Mouse (Mus musculus) liver, postnatal 0 days (tissue): ENCODE measurements at regions not wholly inside any gene's neighbourhood (a gene's known extent, or its start where the extent isn't known, plus 50 kb on each side); places are given as distances from the start of the nearest gene placed in this dataset.

Experiments
- CTCF ChIP-seq: sonication (generic); IDR thresholded peaks from 2 replicates; pipeline ENCODE4 v1.5.1; 2016; ENCODE audit warnings: antibody characterized with exemption, low read depth
- EP300 ChIP-seq: IDR thresholded peaks from 2 replicates; pipeline ENCODE4 v1.6.1; 2016; ENCODE audit warnings: antibody characterized with exemption, low read depth, mild to moderate bottlenecking

DNA sequence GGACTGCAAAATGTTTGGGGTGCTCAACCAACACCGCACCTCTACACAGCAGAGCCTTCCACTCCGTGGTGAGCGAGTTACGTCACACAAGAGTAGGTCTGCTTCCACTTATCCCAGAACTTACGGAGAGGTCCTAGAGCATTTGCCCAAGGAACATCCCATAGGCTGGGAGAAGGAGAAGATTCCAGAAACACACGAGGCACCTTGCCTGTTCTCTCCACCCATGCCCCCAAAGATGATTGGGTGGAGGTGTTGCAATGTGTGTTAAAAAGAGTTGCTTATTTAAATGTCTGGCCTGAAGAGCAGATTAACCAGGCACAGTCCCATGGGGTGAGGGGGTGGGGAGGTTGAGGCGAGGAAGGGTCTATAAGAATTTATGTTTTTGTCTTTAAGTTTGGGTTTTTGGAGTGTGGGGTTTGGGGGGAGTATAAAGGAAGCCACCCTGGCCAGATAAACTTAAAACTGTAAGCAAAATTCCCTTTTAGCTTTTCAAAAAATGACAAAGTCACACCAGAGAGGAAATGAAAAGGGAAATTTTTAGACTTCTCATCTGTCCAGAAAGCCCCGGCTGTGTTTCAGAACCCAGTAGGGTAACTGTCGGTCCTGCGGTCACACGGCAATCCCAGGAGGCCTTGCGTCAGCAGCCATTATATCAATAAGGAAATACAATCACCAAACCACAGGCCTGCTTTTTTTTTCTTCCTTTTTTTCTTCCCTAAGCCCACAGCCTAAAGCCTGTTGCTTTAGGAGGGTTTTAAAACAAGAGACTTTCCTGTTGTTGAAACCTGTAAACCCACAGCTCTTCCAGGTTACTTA lies 113.3 kb downstream of the Tomm20 start:
- TF ChIP-seq CTCF (no peak), EP300 (0 out of 2 replicates have a peak, but pooled peaks have one; percentile 32)
